Mouse (Mus musculus): ENCODE data around the gene Gm3248. TPM values are rescaled to one million over a fixed set of nuclear protein-coding genes. Genes with fewer than 3 reads are reported as not detected.

The Gm3248 gene
- not detected for total RNA-seq (2023)

GRCm38 (mm10) chr14:5961635-5962034, at the start of gene Gm3248:
Gene Gm3248 (minus strand): TSS chr14:5961745.

DNA sequence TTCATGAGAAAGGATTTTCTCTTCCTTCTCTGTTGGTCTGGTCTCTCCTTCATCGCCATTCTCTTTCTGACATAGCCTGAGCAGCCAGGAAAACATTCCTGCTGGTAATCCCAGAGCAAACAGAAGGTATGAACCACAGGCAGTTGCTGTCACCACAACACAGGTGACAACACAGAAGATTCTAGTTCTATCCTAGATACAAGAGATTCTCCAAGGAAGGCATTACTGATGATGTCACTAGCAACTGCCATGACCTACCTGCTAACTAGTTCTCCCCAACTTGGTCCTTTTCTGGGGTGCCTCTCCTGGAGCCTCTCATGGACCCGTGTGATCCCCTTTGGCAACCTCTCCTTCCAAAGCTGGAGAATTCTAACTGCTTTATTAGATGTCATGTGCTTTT, 17.5 kb upstream of the Gm3248 start, which contains the start of gene Gm3453:
Gene Gm3453 (minus strand): TSS at position 101 of the 400 bp plus-strand sequence.

Other genes starting within 250 kb of the Gm3248 start
- gene Gm3373, start 220.2 kb downstream of the Gm3248 start, total RNA-seq (2023): not detected
- gene Gm3383, start 153.8 kb downstream of the Gm3248 start, total RNA-seq (2023): not detected
- gene Gm3424, start 131.4 kb downstream of the Gm3248 start, total RNA-seq (2023): not detected
- not detected for gene Gm8237, start 81.4 kb downstream of the Gm3248 start, total RNA-seq (2023)
- gene Gm3453, start 17.4 kb upstream of the Gm3248 start, total RNA-seq (2023): not detected
- gene Gm6337, start 96.5 kb upstream of the Gm3248 start, total RNA-seq (2023): not detected
- not detected for gene Gm8206, start 132.2 kb upstream of the Gm3248 start, total RNA-seq (2023)
- not detected for gene Gm3468, start 146.9 kb upstream of the Gm3248 start, total RNA-seq (2023)
- gene Gm3476, start 164.1 kb upstream of the Gm3248 start, total RNA-seq (2023): not detected

Measured in neutrophil, adult 83 days (primary cell).